Mouse (Mus musculus): Measurements from ENCODE around the gene Vmn1r42. TPM values are rescaled to one million over a fixed set of nuclear protein-coding genes. Genes with fewer than 3 reads are reported as not detected.
"Not testable (repeated sequence)": the region's sequence is repeated elsewhere in the genome, so short reads cannot be mapped to it uniquely, and the experiment has no call there.

Gene Vmn1r42
- not detected in 2 replicates for polyA plus RNA-seq (2015; fragmentation: Nextera tagmentation; extraction: Ambion mirVana)

DNA sequence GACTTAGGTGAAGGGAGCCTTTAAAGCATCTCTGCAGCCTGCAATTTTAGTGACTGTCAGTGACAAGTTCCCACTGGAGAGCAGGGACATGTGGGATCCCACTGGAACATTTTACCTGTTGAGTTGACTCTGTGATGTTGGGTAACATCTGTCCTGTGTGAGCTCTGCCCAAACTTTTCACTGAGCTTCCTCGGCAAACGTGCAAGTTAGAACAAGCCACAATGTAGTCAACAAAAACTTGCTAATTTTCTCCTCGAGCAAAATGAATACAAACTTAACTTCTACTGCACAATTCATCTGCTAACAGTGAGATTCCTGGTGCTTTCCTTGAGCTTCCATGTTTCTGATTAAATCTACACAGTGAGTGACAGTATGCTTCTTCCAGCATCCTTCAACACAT is at the start of gene Vmn1r42, which contains the start of gene Vmn1r43:
TSS of gene Vmn1r42 (minus strand) at position 101 of the 400 bp plus-strand sequence.
TSS of gene Vmn1r43 (minus strand) at position 101 of the 400 bp plus-strand sequence.
- H3K4me3 ChIP-seq (ENCODE audit: low read length); H3K4me1 ChIP-seq (ENCODE audit: control insufficient read depth, insufficient read depth, low read length); H3K9ac ChIP-seq (ENCODE audit: low read length); H3K9me3 ChIP-seq (replicated peaks; ENCODE audit: control insufficient read depth, low read length); H3K36me3 ChIP-seq (ENCODE audit: control insufficient read depth, insufficient read depth); ATAC-seq (replicated peaks; ENCODE audit: extremely low read depth, insufficient read depth, low FRiP score); H3K27ac ChIP-seq (ENCODE audit: low read length); H3K4me2 ChIP-seq (ENCODE audit: low read depth, low read length); H3K27me3 ChIP-seq (ENCODE audit: control insufficient read depth, insufficient read depth, low read length): not testable (repeated sequence)
- 75% methylated on average over 3 of the region's 3 CpGs for WGBS

DNA sequence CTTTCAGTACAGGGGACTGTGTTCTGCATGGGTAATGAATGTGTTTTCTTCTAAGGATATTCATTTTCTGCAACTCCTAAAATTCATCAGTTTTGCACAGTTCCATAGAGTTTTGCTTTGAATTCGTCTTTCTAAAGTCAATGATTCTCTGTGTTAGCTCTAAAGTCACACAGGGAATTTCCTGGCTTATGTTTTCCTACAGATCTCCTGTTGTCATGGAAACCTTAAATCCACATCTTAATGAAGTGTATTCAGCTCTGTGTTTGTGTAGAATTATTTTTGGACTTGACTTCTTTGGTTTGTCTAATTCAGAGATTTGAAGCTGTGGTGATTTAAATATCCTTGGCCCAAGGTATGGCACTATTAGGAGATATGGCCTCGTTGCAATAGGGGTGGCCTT is 7.6 kb upstream of the Vmn1r42 start:
- Histone ChIP-seq H3K4me3 (ENCODE audit: low read length) (no peak overlapping the region), H3K9ac (ENCODE audit: low read length) (no peak overlapping the region), H3K4me2 (ENCODE audit: low read depth, low read length) (no peak overlapping the region), H3K27ac (ENCODE audit: low read length) (no peak overlapping the region), H3K9me3 (replicated peaks; ENCODE audit: control insufficient read depth, low read length) (no peaks in the 10 kb centered on the region; the same call in 1 of the 2 replicates), H3K27me3 (ENCODE audit: control insufficient read depth, insufficient read depth, low read length) (no peaks in the 10 kb centered on the region), H3K36me3 (ENCODE audit: control insufficient read depth, insufficient read depth) (no peaks in the 10 kb centered on the region), H3K4me1 (ENCODE audit: control insufficient read depth, insufficient read depth, low read length) (no peaks in the 10 kb centered on the region)
- whole genome bisulfite sequencing, result 44% methylated on average over 2 of the region's 2 CpGs
- ATAC-seq (replicated peaks; ENCODE audit: extremely low read depth, insufficient read depth, low FRiP score), result no peak

DNA sequence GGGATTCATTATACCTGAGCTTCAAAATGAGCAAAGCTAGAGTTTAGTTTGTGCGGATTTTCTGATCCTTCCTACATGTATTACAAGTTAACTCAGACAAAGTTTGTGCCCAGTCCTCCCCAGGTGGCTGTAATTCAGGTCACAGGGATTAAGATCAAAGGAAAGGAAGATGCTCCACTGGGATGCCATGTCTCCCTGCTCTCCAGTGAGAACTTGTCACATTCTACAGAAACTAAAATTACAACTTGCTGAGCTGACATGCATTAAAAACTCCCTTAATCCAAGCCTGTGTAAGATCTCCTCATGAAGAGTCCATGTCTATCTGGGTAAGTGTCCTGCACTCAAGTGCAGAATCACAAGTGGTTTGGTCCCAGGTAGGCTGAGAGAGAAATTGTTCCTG is 7.1 kb upstream of the Vmn1r42 start, which contains the start of gene Vmn1r44:
TSS of gene Vmn1r44 (plus strand) at position 301 of the 400 bp plus-strand sequence.
- 63% methylated on average over 1 of the region's 1 CpGs for WGBS
- ATAC-seq (replicated peaks; ENCODE audit: extremely low read depth, insufficient read depth, low FRiP score), result no peak
- Histone ChIP-seq H3K27ac (ENCODE audit: low read length) (no peak within 1 kb of the TSS), H3K9ac (ENCODE audit: low read length) (no peak within 1 kb of the TSS), H3K4me2 (ENCODE audit: low read depth, low read length) (no peak within 1 kb of the TSS), H3K36me3 (ENCODE audit: control insufficient read depth, insufficient read depth) (no peaks in the 10 kb centered on the region), H3K27me3 (ENCODE audit: control insufficient read depth, insufficient read depth, low read length) (no peaks in the 10 kb centered on the region), H3K9me3 (replicated peaks; ENCODE audit: control insufficient read depth, low read length) (no peaks in the 10 kb centered on the region; the same call in 1 of the 2 replicates), H3K4me3 (ENCODE audit: low read length) (no peak within 1 kb of the TSS), H3K4me1 (ENCODE audit: control insufficient read depth, insufficient read depth, low read length) (no peaks in the 10 kb centered on the region)

DNA sequence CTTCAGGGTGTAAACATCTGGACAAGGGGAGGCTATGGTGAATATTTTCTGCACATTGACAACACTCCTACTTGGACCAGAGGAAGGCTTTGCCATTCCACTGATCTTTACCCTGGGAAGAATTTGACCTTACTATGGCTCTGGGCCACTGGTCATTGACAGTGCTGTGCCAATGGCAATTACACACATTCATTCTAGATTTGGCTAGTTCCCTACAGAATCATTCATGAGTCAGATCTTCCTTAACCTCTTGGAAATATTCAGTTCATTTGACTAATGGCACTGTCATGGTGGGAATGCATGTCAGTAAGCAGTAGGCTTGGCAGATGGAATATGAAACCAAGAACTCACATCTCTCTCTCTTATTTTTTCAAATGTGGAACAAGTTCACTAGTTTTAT is 4.7 kb upstream of the Vmn1r42 start:
- no peaks in the 10 kb centered on the region for H3K36me3 ChIP-seq (ENCODE audit: control insufficient read depth, insufficient read depth)
- H3K9me3 ChIP-seq (replicated peaks; ENCODE audit: control insufficient read depth, low read length), result no peaks in the 10 kb centered on the region; the same call in 1 of the 2 replicates
- ATAC-seq (replicated peaks; ENCODE audit: extremely low read depth, insufficient read depth, low FRiP score), result no peak
- H3K9ac ChIP-seq (ENCODE audit: low read length), result no peak overlapping the region
- no peak overlapping the region for H3K4me3 ChIP-seq (ENCODE audit: low read length)
- H3K4me1 ChIP-seq (ENCODE audit: control insufficient read depth, insufficient read depth, low read length), result no peaks in the 10 kb centered on the region
- no peaks in the 10 kb centered on the region for H3K27me3 ChIP-seq (ENCODE audit: control insufficient read depth, insufficient read depth, low read length)
- no peak overlapping the region for H3K4me2 ChIP-seq (ENCODE audit: low read depth, low read length)
- H3K27ac ChIP-seq (ENCODE audit: low read length), result no peak overlapping the region

DNA sequence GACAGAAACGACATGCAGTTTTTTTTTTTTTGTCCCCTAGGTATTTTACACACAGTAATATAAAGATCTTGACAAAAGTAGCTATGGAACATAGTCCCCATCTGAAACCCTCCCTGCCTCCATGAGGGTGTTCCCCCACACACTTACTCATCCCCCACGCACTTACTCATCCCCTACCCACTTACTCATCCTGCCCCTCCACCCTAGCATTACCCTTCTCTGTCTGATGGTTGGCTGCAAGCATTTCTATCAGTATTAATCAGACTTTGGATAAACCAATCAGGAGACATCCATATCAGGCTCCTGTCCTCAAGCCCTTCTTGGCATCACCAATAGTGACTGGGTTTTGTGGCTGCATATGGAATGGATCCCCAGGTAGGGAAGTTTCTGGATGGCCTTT is 750 bp upstream of the Vmn1r42 start:
- ATAC-seq (replicated peaks; ENCODE audit: extremely low read depth, insufficient read depth, low FRiP score), result no peak
- no peak overlapping the region for H3K4me2 ChIP-seq (ENCODE audit: low read depth, low read length)
- no peak overlapping the region for H3K4me3 ChIP-seq (ENCODE audit: low read length)
- H3K9ac ChIP-seq (ENCODE audit: low read length), result no peak overlapping the region
- no peaks in the 10 kb centered on the region for H3K4me1 ChIP-seq (ENCODE audit: control insufficient read depth, insufficient read depth, low read length)
- no peak overlapping the region for H3K27ac ChIP-seq (ENCODE audit: low read length)
- no peaks in the 10 kb centered on the region for H3K27me3 ChIP-seq (ENCODE audit: control insufficient read depth, insufficient read depth, low read length)
- WGBS, result 54% methylated on average over 2 of the region's 2 CpGs
- no peaks in the 10 kb centered on the region for H3K36me3 ChIP-seq (ENCODE audit: control insufficient read depth, insufficient read depth)
- H3K9me3 ChIP-seq (replicated peaks; ENCODE audit: control insufficient read depth, low read length), result no peaks in the 10 kb centered on the region; the same call in 1 of the 2 replicates

DNA sequence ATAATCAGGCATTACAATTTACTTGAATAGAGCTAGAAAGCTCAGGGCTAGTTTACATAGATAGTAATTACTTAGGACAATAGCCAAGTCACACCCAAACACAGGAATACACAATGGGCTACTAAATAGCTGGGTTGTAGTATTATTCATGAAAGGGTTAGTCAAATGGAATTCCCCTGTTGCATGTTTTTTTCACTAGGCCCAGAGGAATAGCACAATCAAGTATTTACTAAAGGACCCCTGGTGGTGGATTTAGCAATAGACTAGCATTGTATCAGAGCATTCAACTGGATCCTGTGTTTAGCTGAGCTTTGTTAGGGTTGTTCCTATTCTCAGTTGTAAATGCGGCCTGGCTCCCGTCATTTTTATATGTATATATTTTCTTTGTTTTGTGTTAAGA is 8.2 kb downstream of the Vmn1r42 start:
- ATAC-seq (replicated peaks; ENCODE audit: extremely low read depth, insufficient read depth, low FRiP score), result no peak

DNA sequence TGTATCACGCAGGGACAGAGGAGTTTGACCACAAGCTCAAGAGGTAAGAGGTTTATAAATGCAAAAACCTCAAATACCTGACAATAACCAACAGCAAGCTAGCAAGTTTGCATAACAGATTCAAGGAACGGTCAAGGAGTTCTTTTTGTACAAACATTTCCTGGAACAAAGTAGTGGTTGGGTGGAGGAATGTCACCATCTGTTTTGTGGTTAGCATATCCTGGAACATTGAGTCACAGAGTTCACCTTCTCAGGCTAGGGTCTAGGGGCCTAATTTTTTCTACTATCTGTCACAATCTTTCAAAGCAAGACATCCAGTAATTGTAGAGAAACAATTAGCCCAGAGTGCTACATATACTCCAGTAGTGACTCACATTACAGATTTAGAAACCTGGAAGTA is 8.9 kb downstream of the Vmn1r42 start:
- 81% methylated on average over 2 of the region's 2 CpGs for WGBS
- H3K4me3 ChIP-seq (ENCODE audit: low read length), result no peak overlapping the region
- H3K4me1 ChIP-seq (ENCODE audit: control insufficient read depth, insufficient read depth, low read length), result no peaks in the 10 kb centered on the region
- no peaks in the 10 kb centered on the region for H3K36me3 ChIP-seq (ENCODE audit: control insufficient read depth, insufficient read depth)
- ATAC-seq (replicated peaks; ENCODE audit: extremely low read depth, insufficient read depth, low FRiP score), result no peak
- H3K27ac ChIP-seq (ENCODE audit: low read length), result no peak overlapping the region
- peaks cover 19% of the 10 kb centered on the region for H3K9me3 ChIP-seq (replicated peaks; ENCODE audit: control insufficient read depth, low read length)
- no peak overlapping the region for H3K9ac ChIP-seq (ENCODE audit: low read length)
- no peaks in the 10 kb centered on the region for H3K27me3 ChIP-seq (ENCODE audit: control insufficient read depth, insufficient read depth, low read length)
- no peak overlapping the region for H3K4me2 ChIP-seq (ENCODE audit: low read depth, low read length)

More for the DNA sequence above, 8.2 kb downstream of the Vmn1r42 start:
- H3K9ac ChIP-seq (ENCODE audit: low read length), result no peak overlapping the region
- no peaks in the 10 kb centered on the region for H3K27me3 ChIP-seq (ENCODE audit: control insufficient read depth, insufficient read depth, low read length)
- WGBS, result 83% methylated on average over 2 of the region's 2 CpGs
- H3K9me3 ChIP-seq (replicated peaks; ENCODE audit: control insufficient read depth, low read length), result peaks cover 18% of the 10 kb centered on the region
- H3K4me2 ChIP-seq (ENCODE audit: low read depth, low read length), result no peak overlapping the region
- no peaks in the 10 kb centered on the region for H3K4me1 ChIP-seq (ENCODE audit: control insufficient read depth, insufficient read depth, low read length)
- no peaks in the 10 kb centered on the region for H3K36me3 ChIP-seq (ENCODE audit: control insufficient read depth, insufficient read depth)
- H3K4me3 ChIP-seq (ENCODE audit: low read length), result no peak overlapping the region
- no peak overlapping the region for H3K27ac ChIP-seq (ENCODE audit: low read length)

DNA sequence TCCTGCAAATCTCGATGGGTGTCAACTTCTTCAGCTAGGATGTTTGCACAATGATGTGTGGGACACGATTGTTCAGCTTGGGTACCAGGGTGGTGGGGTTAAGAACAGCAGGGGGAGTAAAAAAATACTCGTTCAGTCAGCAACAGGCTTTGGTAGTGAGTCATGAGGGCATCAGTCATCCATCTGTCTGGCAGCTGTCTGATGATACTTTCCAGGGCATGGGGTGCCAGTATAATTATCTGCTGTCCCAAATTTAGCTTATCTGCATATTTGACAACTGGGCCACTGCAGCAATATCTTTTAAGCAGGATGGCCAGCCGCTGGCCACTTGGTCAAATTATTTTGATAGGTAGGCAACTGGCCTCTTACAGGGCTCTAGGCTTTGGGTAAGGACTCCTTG is 12.4 kb downstream of the Vmn1r42 start:
- no peak overlapping the region for H3K27ac ChIP-seq (ENCODE audit: low read length)
- ATAC-seq (replicated peaks; ENCODE audit: extremely low read depth, insufficient read depth, low FRiP score), result no peak
- no peak overlapping the region for H3K4me3 ChIP-seq (ENCODE audit: low read length)
- H3K9me3 ChIP-seq (replicated peaks; ENCODE audit: control insufficient read depth, low read length), result peaks cover 25% of the 10 kb centered on the region
- no peak overlapping the region for H3K9ac ChIP-seq (ENCODE audit: low read length)
- H3K36me3 ChIP-seq (ENCODE audit: control insufficient read depth, insufficient read depth), result no peaks in the 10 kb centered on the region
- no peak overlapping the region for H3K4me2 ChIP-seq (ENCODE audit: low read depth, low read length)
- 48% methylated on average over 4 of the region's 4 CpGs for WGBS
- H3K4me1 ChIP-seq (ENCODE audit: control insufficient read depth, insufficient read depth, low read length), result no peaks in the 10 kb centered on the region
- H3K27me3 ChIP-seq (ENCODE audit: control insufficient read depth, insufficient read depth, low read length), result no peaks in the 10 kb centered on the region

DNA sequence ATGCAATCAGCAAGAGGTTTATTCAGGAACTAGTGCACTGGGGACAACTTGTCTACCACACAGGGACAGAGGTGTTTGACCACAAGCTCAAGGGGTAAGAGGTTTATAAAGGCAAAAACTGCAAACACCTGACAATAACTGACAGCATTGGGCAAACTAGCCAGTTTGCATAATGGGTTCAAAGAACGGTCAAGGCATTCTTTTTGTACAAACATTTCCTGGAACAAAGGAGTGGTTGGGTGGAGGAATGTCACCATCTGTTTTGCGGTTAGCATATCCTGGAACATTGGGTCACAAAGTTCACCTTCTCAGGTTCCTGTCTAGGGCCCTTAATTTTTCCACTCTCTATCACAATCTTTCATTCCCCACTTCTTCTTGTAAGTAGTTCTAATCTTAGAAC is 16.4 kb downstream of the Vmn1r42 start:
- no peak overlapping the region for H3K4me3 ChIP-seq (ENCODE audit: low read length)
- peaks cover 7% of the 10 kb centered on the region for H3K9me3 ChIP-seq (replicated peaks; ENCODE audit: control insufficient read depth, low read length)
- H3K4me1 ChIP-seq (ENCODE audit: control insufficient read depth, insufficient read depth, low read length), result no peaks in the 10 kb centered on the region
- WGBS, result 74% methylated on average over 2 of the region's 2 CpGs
- no peak overlapping the region for H3K4me2 ChIP-seq (ENCODE audit: low read depth, low read length)
- H3K36me3 ChIP-seq (ENCODE audit: control insufficient read depth, insufficient read depth), result no peaks in the 10 kb centered on the region
- no peak overlapping the region for H3K27ac ChIP-seq (ENCODE audit: low read length)
- no peaks in the 10 kb centered on the region for H3K27me3 ChIP-seq (ENCODE audit: control insufficient read depth, insufficient read depth, low read length)
- ATAC-seq (replicated peaks; ENCODE audit: extremely low read depth, insufficient read depth, low FRiP score), result no peak
- H3K9ac ChIP-seq (ENCODE audit: low read length), result no peak overlapping the region

Data from heart, embryonic 16.5 days (tissue).